Mouse (Mus musculus) lung, embryonic 16.5 days (tissue): ENCODE data around the gene Cfap54. TPM values are rescaled to one million over a fixed set of nuclear protein-coding genes. Genes with fewer than 3 reads are reported as not detected.

ENCODE experiments used
- ATAC-seq: fragments of 200-750 bp; cut with Nextera tagmentation; 2 replicates; pipeline ENCODE4 v1.8.0; 2017; ENCODE audit warnings: low read depth, mild to moderate bottlenecking, moderate library complexity
- H3K27ac ChIP-seq: fragments of 300-500 bp; sonication (generic); 2 replicates; pipeline ENCODE4 v1.5.1; 2014; ENCODE audit warnings: mild to moderate bottlenecking, control low read depth, low read length
- H3K27me3 ChIP-seq: fragments of 300-500 bp; sonication (generic); 2 replicates; pipeline ENCODE4 v1.6.1; 2014; ENCODE audit warnings: low read depth, low read length, mixed read lengths; ENCODE audit not compliant: control insufficient read depth, insufficient read depth
- H3K36me3 ChIP-seq: fragments of 300-500 bp; sonication (generic); 2 replicates; pipeline ENCODE4 v1.6.1; 2014; ENCODE audit warnings: low read length; ENCODE audit not compliant: control insufficient read depth, insufficient read depth
- H3K4me1 ChIP-seq: fragments of 300-500 bp; sonication (generic); replicated peaks from 2 replicates; pipeline ENCODE4 v1.6.1; 2014; ENCODE audit warnings: low read length, mixed read lengths; ENCODE audit not compliant: control insufficient read depth, insufficient read depth
- H3K4me2 ChIP-seq: fragments of 300-500 bp; sonication (generic); 2 replicates; pipeline ENCODE4 v1.6.1; 2014; ENCODE audit warnings: low read depth, low read length, control low read depth
- H3K4me3 ChIP-seq: fragments of 300-500 bp; sonication (generic); 2 replicates; pipeline ENCODE4 v1.5.1; 2014; ENCODE audit warnings: mild to moderate bottlenecking, low read length, control low read depth
- H3K9ac ChIP-seq: fragments of 300-500 bp; sonication (generic); 2 replicates; pipeline ENCODE4 v1.6.1; 2014; ENCODE audit warnings: low read length, control low read depth
- H3K9me3 ChIP-seq: fragments of 300-500 bp; sonication (generic); 2 replicates; pipeline ENCODE4 v1.6.1; 2016; ENCODE audit warnings: low read length; ENCODE audit not compliant: control insufficient read depth
- WGBS: fragments of 180-500 bp; shearing (Covaris S2); extraction: QIAGEN DNeasy Blood & Tissue Kit; methylation state at CpG from one replicate; pipeline ENCODE4 v1.1.7; 2014; 5-methylcytosine and 5-hydroxymethylcytosine counted together
- polyA plus RNA-seq: library from polyadenylated mRNA; unstranded; fragments of >200 nt; fragmentation: Nextera tagmentation; extraction: Ambion mirVana; gene quantifications from 2 replicates; pipeline ENCODE4 v1.2.1, GENCODE M21; 2015

Cfap54 gene
- polyA plus RNA-seq, 1 experiment from 2014 or later, result 2.0 TPM

GRCm38 (mm10) chr10:92888466-92888865 is 193.0 kb downstream of the Cfap54 start:
- 68% methylated on average over 6 of the region's 6 CpGs for WGBS
- ATAC-seq, result no peak
- H3K36me3 ChIP-seq, result no peaks in the 10 kb centered on the region

GRCm38 (mm10) chr10:92878000-92878399 is 203.4 kb downstream of the Cfap54 start:
- 84% methylated on average over 3 of the region's 3 CpGs for WGBS
- no peak overlapping the region for H3K4me3 ChIP-seq
- no peak overlapping the region for H3K4me2 ChIP-seq
- H3K9ac ChIP-seq, result no peak overlapping the region
- ATAC-seq, result no peak
- no peaks in the 10 kb centered on the region for H3K27me3 ChIP-seq
- H3K4me1 ChIP-seq, result no peaks in the 10 kb centered on the region
- H3K27ac ChIP-seq, result no peak overlapping the region
- no peaks in the 10 kb centered on the region for H3K36me3 ChIP-seq
- no peaks in the 10 kb centered on the region for H3K9me3 ChIP-seq

More at GRCm38 (mm10) chr10:92888466-92888865, 193.0 kb downstream of the Cfap54 start:
- H3K4me2 ChIP-seq, result no peak overlapping the region
- H3K9ac ChIP-seq, result no peak overlapping the region
- no peaks in the 10 kb centered on the region for H3K4me1 ChIP-seq
- H3K9me3 ChIP-seq, result no peaks in the 10 kb centered on the region
- no peak overlapping the region for H3K27ac ChIP-seq
- H3K4me3 ChIP-seq, result no peak overlapping the region
- H3K27me3 ChIP-seq, result no peaks in the 10 kb centered on the region

DNA sequence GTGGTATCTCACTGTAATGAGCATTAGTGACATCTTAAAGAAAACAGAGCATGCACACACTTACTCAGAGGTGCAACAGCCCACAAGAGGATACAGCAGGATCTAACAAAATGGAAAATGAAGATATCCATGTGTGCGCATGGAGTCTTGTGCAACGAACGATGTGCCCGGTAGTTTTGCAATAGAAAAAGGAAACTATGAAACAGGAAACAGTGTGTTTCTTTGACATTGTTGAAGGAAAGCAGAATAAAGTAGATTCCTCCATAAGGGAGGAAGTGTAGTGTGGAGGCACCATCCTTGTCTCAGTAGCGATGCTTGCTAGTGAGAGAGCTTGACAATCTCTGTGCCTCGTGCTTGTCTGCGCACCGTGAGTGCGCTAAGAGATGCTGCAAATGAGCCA is 240.4 kb downstream of the Cfap54 start:
- Histone ChIP-seq H3K27ac (no peak overlapping the region), H3K4me1 (no peaks in the 10 kb centered on the region), H3K4me3 (no peak overlapping the region), H3K27me3 (no peaks in the 10 kb centered on the region), H3K4me2 (no peak overlapping the region), H3K9ac (no peak overlapping the region), H3K9me3 (no peaks in the 10 kb centered on the region), H3K36me3 (no peaks in the 10 kb centered on the region)
- WGBS, result 84% methylated on average over 9 of the region's 9 CpGs
- ATAC-seq, result no peak

DNA sequence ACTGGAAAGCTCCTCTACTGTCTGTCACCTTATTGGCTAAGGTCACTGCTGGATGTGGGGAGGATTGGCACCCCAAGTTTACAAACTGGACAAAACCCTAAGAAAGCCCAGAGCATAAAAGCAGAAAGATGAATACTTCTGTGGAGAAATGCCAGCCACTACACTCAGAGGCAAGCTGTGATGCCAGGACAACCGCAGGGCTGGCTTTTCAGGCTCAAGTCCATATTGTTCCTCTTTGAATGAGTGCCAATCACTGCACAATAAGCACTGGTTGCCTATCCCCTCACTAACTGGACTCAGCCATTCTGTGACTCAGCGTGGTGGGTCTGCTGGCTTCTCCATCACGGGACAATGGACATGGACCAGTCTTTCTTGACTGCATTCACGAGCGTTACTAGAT is 243.8 kb downstream of the Cfap54 start:
- WGBS, result 77% methylated on average over 5 of the region's 5 CpGs
- Histone ChIP-seq H3K4me1 (no peaks in the 10 kb centered on the region), H3K4me3 (no peak overlapping the region), H3K9me3 (no peaks in the 10 kb centered on the region), H3K4me2 (no peak overlapping the region), H3K27ac (no peak overlapping the region), H3K36me3 (no peaks in the 10 kb centered on the region), H3K9ac (no peak overlapping the region), H3K27me3 (no peaks in the 10 kb centered on the region)
- no peak for ATAC-seq

GRCm38 (mm10) chr10:92837045-92837444 is 244.4 kb downstream of the Cfap54 start:
- Histone ChIP-seq H3K9ac (no peak overlapping the region), H3K9me3 (no peaks in the 10 kb centered on the region), H3K27ac (no peak overlapping the region), H3K36me3 (no peaks in the 10 kb centered on the region), H3K4me3 (no peak overlapping the region), H3K27me3 (no peaks in the 10 kb centered on the region), H3K4me1 (no peaks in the 10 kb centered on the region), H3K4me2 (no peak overlapping the region)
- no peak for ATAC-seq
- 63% methylated on average over 2 of the region's 2 CpGs for WGBS

DNA sequence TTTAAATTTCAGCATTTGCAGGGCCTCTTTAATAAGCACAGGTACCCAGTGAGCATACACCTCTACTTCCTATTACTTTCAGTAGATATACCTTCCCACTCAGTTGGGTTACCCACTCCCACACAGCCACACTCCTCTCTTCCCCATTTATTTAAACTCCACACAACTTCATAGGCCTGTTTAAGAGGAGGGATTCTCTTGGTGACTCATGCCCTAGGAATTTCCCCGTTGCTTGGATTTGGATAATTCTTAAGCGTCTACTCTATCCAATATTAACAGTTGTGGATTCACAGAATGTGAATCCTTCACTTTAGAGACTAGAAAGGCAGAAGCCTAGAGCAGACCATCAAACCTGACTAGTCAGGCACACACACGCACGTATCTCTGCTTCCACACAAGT is 259.9 kb downstream of the Cfap54 start:
- Histone ChIP-seq H3K4me1 (no peaks in the 10 kb centered on the region), H3K4me3 (no peak overlapping the region), H3K27me3 (no peaks in the 10 kb centered on the region), H3K36me3 (no peaks in the 10 kb centered on the region), H3K9me3 (no peaks in the 10 kb centered on the region), H3K27ac (no peak overlapping the region), H3K9ac (no peak overlapping the region), H3K4me2 (no peak overlapping the region)
- 59% methylated on average over 4 of the region's 4 CpGs for WGBS
- no peak for ATAC-seq

GRCm38 (mm10) chr10:92818190-92818589 is 263.2 kb downstream of the Cfap54 start:
- Histone ChIP-seq H3K4me2 (no peak overlapping the region), H3K36me3 (no peaks in the 10 kb centered on the region), H3K27me3 (no peaks in the 10 kb centered on the region), H3K4me1 (no peaks in the 10 kb centered on the region), H3K9me3 (no peaks in the 10 kb centered on the region), H3K27ac (no peak overlapping the region), H3K4me3 (no peak overlapping the region), H3K9ac (no peak overlapping the region)
- ATAC-seq, result no peak
- 52% methylated on average over 5 of the region's 5 CpGs for WGBS

- Histone ChIP-seq H3K4me1 (no peaks in the 10 kb centered on the region), H3K27me3 (no peaks in the 10 kb centered on the region), H3K9me3 (no peaks in the 10 kb centered on the region), H3K27ac (no peak overlapping the region), H3K36me3 (no peaks in the 10 kb centered on the region), H3K4me3 (no peak overlapping the region), H3K9ac (no peak overlapping the region), H3K4me2 (no peak overlapping the region)
- WGBS, result 71% methylated on average over 5 of the region's 5 CpGs
- no peak for ATAC-seq
These were observed 264.5 kb downstream of the Cfap54 start for GRCm38 (mm10) chr10:92816903-92817302.

DNA sequence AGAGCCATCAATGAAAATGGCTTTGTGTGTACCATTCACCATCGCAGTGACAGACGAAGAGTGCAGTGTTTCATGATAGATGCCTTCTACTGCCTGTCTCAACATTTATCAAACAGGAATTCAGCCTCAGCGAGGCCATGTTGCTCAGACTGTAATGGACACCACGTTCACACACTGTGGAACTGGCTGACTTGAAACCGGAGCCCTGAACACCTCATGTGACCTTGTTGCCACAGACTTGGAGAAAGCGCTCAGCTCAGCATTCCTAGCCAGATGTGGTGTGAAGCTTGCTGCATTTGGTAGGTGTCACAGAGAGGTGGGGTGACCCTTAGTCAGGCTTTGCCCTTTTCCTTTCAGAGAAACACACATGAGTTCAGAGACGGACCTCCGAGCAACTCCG is 270.5 kb downstream of the Cfap54 start:
- Histone ChIP-seq H3K36me3 (no peaks in the 10 kb centered on the region), H3K27ac (no peak overlapping the region), H3K9ac (no peak overlapping the region), H3K4me1 (no peaks in the 10 kb centered on the region), H3K9me3 (no peaks in the 10 kb centered on the region), H3K27me3 (no peaks in the 10 kb centered on the region), H3K4me3 (no peak overlapping the region), H3K4me2 (no peak overlapping the region)
- 75% methylated on average over 9 of the region's 9 CpGs for WGBS
- no peak for ATAC-seq

- H3K9ac ChIP-seq, result no peak overlapping the region
- H3K4me2 ChIP-seq, result no peak overlapping the region
- H3K4me1 ChIP-seq, result no peaks in the 10 kb centered on the region
- H3K36me3 ChIP-seq, result no peaks in the 10 kb centered on the region
- ATAC-seq, result no peak
- H3K9me3 ChIP-seq, result no peaks in the 10 kb centered on the region
- H3K27ac ChIP-seq, result no peak overlapping the region
- WGBS, result 61% methylated on average over 10 of the region's 10 CpGs
- no peak overlapping the region for H3K4me3 ChIP-seq
- H3K27me3 ChIP-seq, result no peaks in the 10 kb centered on the region
These were observed 289.5 kb downstream of the Cfap54 start for GRCm38 (mm10) chr10:92791908-92792307.
